Mouse (Mus musculus): ENCODE data around the gene Ccdc117. TPM values are rescaled to one million over a fixed set of nuclear protein-coding genes. Genes with fewer than 3 reads are reported as not detected.
"Not testable (repeated sequence)": the region's sequence is repeated elsewhere in the genome, so short reads cannot be mapped to it uniquely, and the experiment has no call there.

Ccdc117 gene
- polyA plus RNA-seq, 1 experiment from 2014 or later: 7.4 TPM

DNA sequence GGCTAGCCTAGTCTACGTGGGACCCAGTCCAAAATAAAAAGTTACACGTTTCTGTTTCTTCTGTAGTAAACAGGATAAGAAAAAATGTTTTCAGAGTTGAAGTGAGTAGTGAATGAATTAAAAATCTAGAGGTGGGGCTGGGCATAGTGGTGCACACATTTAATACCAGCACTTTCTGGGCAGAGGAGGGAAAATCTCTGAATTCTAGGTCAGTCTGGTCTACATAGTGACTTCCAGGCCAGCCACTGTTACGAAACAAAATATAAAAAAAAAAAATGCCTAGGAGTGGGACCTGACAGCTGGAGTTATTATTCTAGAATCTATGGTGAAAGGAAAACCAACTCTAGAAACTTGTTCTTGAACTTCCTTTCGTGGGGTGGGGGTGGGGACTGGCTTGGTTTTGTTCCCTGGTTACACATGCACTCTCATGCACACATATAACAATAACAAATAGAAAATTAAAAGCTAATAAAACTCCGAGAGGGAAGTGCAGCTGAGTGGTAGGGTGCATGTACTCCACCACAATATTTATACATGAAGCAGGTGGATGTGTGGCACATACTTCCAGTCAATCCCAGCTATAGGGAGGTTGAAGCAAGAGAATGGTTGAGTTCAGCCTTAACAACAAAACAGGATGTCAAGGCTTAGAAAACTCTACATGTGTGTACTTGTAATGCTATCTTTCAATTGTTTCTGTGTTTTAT is 647 bp upstream of the Ccdc117 start:
- H3K4me1 ChIP-seq (ENCODE audit: control insufficient read depth, insufficient read depth, low read depth, low read length): peaks cover 8% of the 10 kb centered on the region
- 0 out of 2 replicates have a peak overlapping the region, but pooled peaks have one; percentile 35 for H3K27ac ChIP-seq (ENCODE audit: low read depth, low read length)
- peak overlapping the region; percentile 94 for H3K9ac ChIP-seq (ENCODE audit: low read depth, low read length)
- H3K4me2 ChIP-seq (ENCODE audit: low read length): peak overlapping the region; percentile 68
- ATAC-seq: no peak
- WGBS: 55% methylated on average over 5 of the region's 5 CpGs
- H3K9me3 ChIP-seq (ENCODE audit: control insufficient read depth, low read length): no peaks in the 10 kb centered on the region
- peak overlapping the region; percentile 88 for H3K4me3 ChIP-seq (ENCODE audit: low read length)
- no peaks in the 10 kb centered on the region for H3K27me3 ChIP-seq (replicated peaks; ENCODE audit: control insufficient read depth, insufficient read depth, low read length)
- no peaks in the 10 kb centered on the region; the same call in 1 of the 2 replicates for H3K36me3 ChIP-seq (ENCODE audit: control insufficient read depth, insufficient read depth, low read length)

- 1% methylated on average over 28 of the region's 28 CpGs for WGBS
- peak; percentile 11; the same call in 1 of the 2 replicates for ATAC-seq
- Histone ChIP-seq H3K9ac (ENCODE audit: low read depth, low read length) (peak overlapping the region; percentile 94), H3K4me3 (ENCODE audit: low read length) (peak overlapping the region; percentile 88), H3K36me3 (ENCODE audit: control insufficient read depth, insufficient read depth, low read length) (no peaks in the 10 kb centered on the region; the same call in 1 of the 2 replicates), H3K9me3 (ENCODE audit: control insufficient read depth, low read length) (no peaks in the 10 kb centered on the region), H3K4me1 (ENCODE audit: control insufficient read depth, insufficient read depth, low read depth, low read length) (peaks cover 8% of the 10 kb centered on the region), H3K4me2 (ENCODE audit: low read length) (peak overlapping the region; percentile 68), H3K27ac (ENCODE audit: low read depth, low read length) (peak overlapping the region; percentile 76), H3K27me3 (replicated peaks; ENCODE audit: control insufficient read depth, insufficient read depth, low read length) (no peaks in the 10 kb centered on the region)
Measured at GRCm38 (mm10) chr11:5541230-5541798, 673 bp downstream of the Ccdc117 start.

GRCm38 (mm10) chr11:5540331-5540730 is 1.7 kb downstream of the Ccdc117 start:
- no peak overlapping the region for H3K4me3 ChIP-seq (ENCODE audit: low read length)
- no peak overlapping the region for H3K9ac ChIP-seq (ENCODE audit: low read depth, low read length)
- H3K27ac ChIP-seq (ENCODE audit: low read depth, low read length): no peak overlapping the region
- ATAC-seq: no peak
- peak overlapping the region; percentile 68 for H3K4me2 ChIP-seq (ENCODE audit: low read length)
- H3K36me3 ChIP-seq (ENCODE audit: control insufficient read depth, insufficient read depth, low read length): no peaks in the 10 kb centered on the region; the same call in 1 of the 2 replicates
- H3K4me1 ChIP-seq (ENCODE audit: control insufficient read depth, insufficient read depth, low read depth, low read length): peaks cover 8% of the 10 kb centered on the region
- H3K27me3 ChIP-seq (replicated peaks; ENCODE audit: control insufficient read depth, insufficient read depth, low read length): no peaks in the 10 kb centered on the region
- no peaks in the 10 kb centered on the region for H3K9me3 ChIP-seq (ENCODE audit: control insufficient read depth, low read length)
- 59% methylated on average over 4 of the region's 4 CpGs for WGBS

GRCm38 (mm10) chr11:5537454-5537853 is 4.5 kb downstream of the Ccdc117 start:
- H3K27me3 ChIP-seq (replicated peaks; ENCODE audit: control insufficient read depth, insufficient read depth, low read length); H3K4me2 ChIP-seq (ENCODE audit: low read length); H3K9ac ChIP-seq (ENCODE audit: low read depth, low read length); H3K9me3 ChIP-seq (ENCODE audit: control insufficient read depth, low read length); H3K27ac ChIP-seq (ENCODE audit: low read depth, low read length); H3K4me1 ChIP-seq (ENCODE audit: control insufficient read depth, insufficient read depth, low read depth, low read length); H3K4me3 ChIP-seq (ENCODE audit: low read length); ATAC-seq: not testable (repeated sequence)
- H3K36me3 ChIP-seq (ENCODE audit: control insufficient read depth, insufficient read depth, low read length): peaks cover 18% of the 10 kb centered on the region
- 98% methylated on average over 3 of the region's 4 CpGs for WGBS

GRCm38 (mm10) chr11:5533108-5533507 is 8.9 kb downstream of the Ccdc117 start:
- 79% methylated on average over 5 of the region's 5 CpGs for WGBS
- no peak for ATAC-seq
- H3K9me3 ChIP-seq (ENCODE audit: control insufficient read depth, low read length): no peaks in the 10 kb centered on the region
- no peak overlapping the region for H3K4me3 ChIP-seq (ENCODE audit: low read length)
- H3K9ac ChIP-seq (ENCODE audit: low read depth, low read length): no peak overlapping the region
- no peak overlapping the region for H3K27ac ChIP-seq (ENCODE audit: low read depth, low read length)
- H3K27me3 ChIP-seq (replicated peaks; ENCODE audit: control insufficient read depth, insufficient read depth, low read length): no peaks in the 10 kb centered on the region
- H3K4me2 ChIP-seq (ENCODE audit: low read length): no peak overlapping the region
- peaks cover 37% of the 10 kb centered on the region for H3K36me3 ChIP-seq (ENCODE audit: control insufficient read depth, insufficient read depth, low read length)
- no peaks in the 10 kb centered on the region for H3K4me1 ChIP-seq (ENCODE audit: control insufficient read depth, insufficient read depth, low read depth, low read length)

DNA sequence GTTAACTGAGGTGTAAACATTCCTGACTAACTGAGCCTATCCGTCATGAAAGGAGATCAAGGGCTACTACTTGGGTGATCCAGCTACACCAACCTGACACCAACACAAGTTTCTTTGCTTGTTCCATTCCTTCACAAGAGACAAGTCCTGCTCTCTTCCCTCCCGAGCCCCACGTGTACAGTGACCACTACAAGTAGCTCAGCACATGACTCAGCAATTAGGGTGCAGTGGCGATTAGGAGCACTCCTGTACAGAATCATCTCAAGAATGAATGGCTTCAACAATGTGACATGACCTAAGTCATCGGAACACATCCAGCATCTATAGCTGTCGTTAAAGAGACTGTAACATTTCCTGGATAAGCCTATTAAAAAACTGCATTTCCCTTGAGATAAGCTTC is 11.3 kb downstream of the Ccdc117 start:
- Histone ChIP-seq H3K9me3 (ENCODE audit: control insufficient read depth, low read length) (no peaks in the 10 kb centered on the region), H3K27me3 (replicated peaks; ENCODE audit: control insufficient read depth, insufficient read depth, low read length) (no peaks in the 10 kb centered on the region), H3K9ac (ENCODE audit: low read depth, low read length) (no peak overlapping the region), H3K4me1 (ENCODE audit: control insufficient read depth, insufficient read depth, low read depth, low read length) (no peaks in the 10 kb centered on the region), H3K4me2 (ENCODE audit: low read length) (no peak overlapping the region), H3K27ac (ENCODE audit: low read depth, low read length) (no peak overlapping the region), H3K4me3 (ENCODE audit: low read length) (no peak overlapping the region), H3K36me3 (ENCODE audit: control insufficient read depth, insufficient read depth, low read length) (peaks cover 45% of the 10 kb centered on the region)
- 79% methylated on average over 6 of the region's 6 CpGs for WGBS
- ATAC-seq: no peak

- no peak overlapping the region for H3K4me2 ChIP-seq (ENCODE audit: low read length)
- peaks cover 49% of the 10 kb centered on the region for H3K36me3 ChIP-seq (ENCODE audit: control insufficient read depth, insufficient read depth, low read length)
- H3K4me3 ChIP-seq (ENCODE audit: low read length): no peak overlapping the region
- 83% methylated on average over 5 of the region's 5 CpGs for WGBS
- no peaks in the 10 kb centered on the region for H3K4me1 ChIP-seq (ENCODE audit: control insufficient read depth, insufficient read depth, low read depth, low read length)
- no peak overlapping the region for H3K9ac ChIP-seq (ENCODE audit: low read depth, low read length)
- H3K27me3 ChIP-seq (replicated peaks; ENCODE audit: control insufficient read depth, insufficient read depth, low read length): no peaks in the 10 kb centered on the region
- H3K27ac ChIP-seq (ENCODE audit: low read depth, low read length): no peak overlapping the region
- ATAC-seq: no peak
- no peaks in the 10 kb centered on the region for H3K9me3 ChIP-seq (ENCODE audit: control insufficient read depth, low read length)
Measured at GRCm38 (mm10) chr11:5530172-5530571, 11.8 kb downstream of the Ccdc117 start.

- Histone ChIP-seq H3K27me3 (replicated peaks; ENCODE audit: control insufficient read depth, insufficient read depth, low read length) (no peaks in the 10 kb centered on the region), H3K4me2 (ENCODE audit: low read length) (no peak overlapping the region), H3K4me1 (ENCODE audit: control insufficient read depth, insufficient read depth, low read depth, low read length) (peaks cover under 1% of the 10 kb centered on the region; the same call in 1 of the 2 replicates), H3K4me3 (ENCODE audit: low read length) (no peak overlapping the region), H3K9ac (ENCODE audit: low read depth, low read length) (no peak overlapping the region), H3K27ac (ENCODE audit: low read depth, low read length) (no peak overlapping the region), H3K36me3 (ENCODE audit: control insufficient read depth, insufficient read depth, low read length) (peaks cover 53% of the 10 kb centered on the region), H3K9me3 (ENCODE audit: control insufficient read depth, low read length) (no peaks in the 10 kb centered on the region)
- 55% methylated on average over 5 of the region's 5 CpGs for WGBS
- no peak for ATAC-seq
Measured at GRCm38 (mm10) chr11:5528841-5529240, 13.1 kb downstream of the Ccdc117 start.

- Histone ChIP-seq H3K4me1 (ENCODE audit: control insufficient read depth, insufficient read depth, low read depth, low read length) (peaks cover 8% of the 10 kb centered on the region), H3K27me3 (replicated peaks; ENCODE audit: control insufficient read depth, insufficient read depth, low read length) (no peaks in the 10 kb centered on the region), H3K36me3 (ENCODE audit: control insufficient read depth, insufficient read depth, low read length) (peaks cover 50% of the 10 kb centered on the region), H3K9me3 (ENCODE audit: control insufficient read depth, low read length) (no peaks in the 10 kb centered on the region), H3K27ac (ENCODE audit: low read depth, low read length) (no peak overlapping the region), H3K4me3 (ENCODE audit: low read length) (no peak overlapping the region), H3K4me2 (ENCODE audit: low read length) (no peak overlapping the region), H3K9ac (ENCODE audit: low read depth, low read length) (no peak overlapping the region)
- ATAC-seq: no peak
- WGBS: 80% methylated on average over 5 of the region's 5 CpGs
Measured at GRCm38 (mm10) chr11:5527865-5528523, 14.0 kb downstream of the Ccdc117 start.

Data from hindbrain, embryonic 16.5 days (tissue).